Mouse (Mus musculus): Measurements from ENCODE around the gene Psme3.

- TF ChIP-seq CTCF (IDR thresholded peaks at IDR 0.05; ENCODE audit: low read depth, low read length): no peak
- TF ChIP-seq TAL1 (conservative IDR thresholded peaks at IDR 0.05; ENCODE audit: low read depth, low read length): no peak
- TF ChIP-seq POLR2AphosphoS5 (IDR thresholded peaks at IDR 0.05; ENCODE audit: insufficient replicate concordance, low read depth, low read length): no peak
These were observed 38.4 kb upstream of the Psme3 start for GRCm38 (mm10) chr11:101277381-101278222.
